Mouse (Mus musculus) embryonic fibroblast, embryonic 13.5 days (primary cell): ENCODE measurements around the gene Xylt1.

Experiments
- CTCF ChIP-seq: IDR thresholded peaks from 2 replicates; pipeline ENCODE4 v1.5.1; 2011; ENCODE audit warnings: mild to moderate bottlenecking, control low read depth, low read length, moderate library complexity, borderline replicate concordance; ENCODE audit not compliant: insufficient read depth
- POLR2A ChIP-seq: IDR thresholded peaks from 2 replicates; pipeline ENCODE4 v1.6.1; 2011; ENCODE audit warnings: low read depth, mild to moderate bottlenecking, control low read depth, low read length, moderate library complexity

DNA sequence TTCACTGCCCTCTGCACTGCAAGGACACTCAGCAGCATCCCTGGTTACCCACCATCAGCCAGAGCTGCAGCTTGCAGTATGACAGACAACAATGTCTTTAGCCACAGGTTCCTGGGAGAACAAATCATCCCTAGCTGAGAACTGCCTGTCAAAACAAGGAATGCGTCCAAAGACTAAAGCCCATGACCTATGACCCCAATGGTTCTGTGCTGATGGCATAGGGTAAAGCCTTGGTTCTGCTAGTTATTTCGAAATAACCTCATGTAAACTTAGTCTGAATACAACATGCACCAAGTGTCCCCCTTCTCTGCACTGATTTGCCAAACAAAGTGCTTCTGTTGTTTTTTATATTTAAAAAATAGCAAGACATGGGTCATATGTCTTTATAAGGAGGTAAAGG is 103.8 kb downstream of the Xylt1 start:
- TF ChIP-seq CTCF (no peak), POLR2A (no peak)
